Mouse (Mus musculus) C2C12 (cell line): ENCODE data around the gene Neurog1.

Experiments used
- CTCF ChIP-seq: IDR thresholded peaks from one replicate; pipeline ENCODE4 v1.5.1; 2011; ENCODE audit not compliant: control insufficient read depth, insufficient read depth, insufficient read length
- FOSL1 ChIP-seq: IDR thresholded peaks from one replicate; pipeline ENCODE4 v1.8.0; 2011; ENCODE audit warnings: mild to moderate bottlenecking, low read length; ENCODE audit not compliant: poor library complexity, insufficient read depth, severe bottlenecking
- MAX ChIP-seq: IDR thresholded peaks from one replicate; pipeline ENCODE4 v1.6.1; 2011; ENCODE audit warnings: mild to moderate bottlenecking, control low read depth
- MYOG ChIP-seq: IDR thresholded peaks from one replicate; pipeline ENCODE4 v1.6.1; 2011; ENCODE audit not compliant: control insufficient read depth, insufficient read length; ENCODE audit errors: extremely low read depth
- USF1 ChIP-seq: IDR thresholded peaks from one replicate; pipeline ENCODE4 v1.6.1; 2011; ENCODE audit warnings: low read depth, mild to moderate bottlenecking, control low read depth, moderate library complexity

DNA sequence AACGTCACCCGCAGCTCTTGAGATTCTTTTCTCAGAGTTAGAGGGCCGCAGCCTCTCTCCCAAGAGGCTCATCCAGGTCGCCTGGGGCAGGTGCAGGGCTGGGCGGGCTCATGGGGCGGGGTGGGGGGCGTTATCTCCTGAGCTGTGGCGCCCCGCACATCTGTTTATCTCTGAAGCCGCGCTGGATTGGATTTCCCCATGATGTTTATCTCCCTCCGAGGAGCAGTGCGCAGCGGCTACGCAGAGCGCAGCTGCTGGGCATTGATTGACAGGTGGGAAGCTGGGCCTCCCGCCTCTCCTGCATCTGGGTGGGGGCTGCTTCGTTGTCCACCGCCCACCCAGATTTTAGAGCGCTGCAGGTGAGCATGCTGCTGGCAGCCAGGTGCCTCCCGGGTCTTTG, 28.3 kb downstream of the Neurog1 start:
- TF ChIP-seq CTCF (no peak), USF1 (no peak), MAX (no peak), FOSL1 (no peak), MYOG (no peak)
